Mouse (Mus musculus): ENCODE measurements around the gene Tk1.

DNA sequence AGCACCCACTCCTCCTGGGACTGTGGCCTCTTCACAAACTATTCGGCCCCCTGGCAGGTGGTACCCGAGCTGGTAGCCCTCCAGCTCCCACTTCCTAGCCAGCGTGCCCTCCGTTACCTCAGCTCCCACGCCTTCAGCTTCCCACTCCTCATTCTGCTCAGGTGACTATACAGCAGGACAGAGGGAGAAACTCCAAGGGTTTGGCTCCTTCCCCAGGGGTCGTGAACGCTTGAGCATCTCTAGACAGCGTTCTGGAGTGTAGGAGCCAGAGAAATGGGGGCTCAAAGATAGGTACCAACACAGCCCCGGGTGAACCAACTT is 34.5 kb downstream of the Tk1 start:
- TF ChIP-seq GATA1 (IDR thresholded peaks at IDR 0.05; ENCODE audit: low read length), result no peak
- TF ChIP-seq TAL1 (IDR thresholded peaks at IDR 0.05; ENCODE audit: low read length), result no peak

Data from erythroblast, embryonic 14.5 days (primary cell).